Mouse (Mus musculus) heart, postnatal 0 days (tissue): ENCODE data around the gene Zfp28. TPM values are rescaled to one million over a fixed set of nuclear protein-coding genes. Genes with fewer than 3 reads are reported as not detected.
A peak's percentile ranks its signal among the peaks of the same experiment; 100 is the strongest.

Source experiments
- ATAC-seq: fragments of 200-750 bp; cut with Nextera tagmentation; 2 replicates; pipeline ENCODE4 v1.8.0; 2017; ENCODE audit warnings: low read depth, moderate number of reproducible peaks, moderate library complexity; ENCODE audit not compliant: insufficient read depth
- DNase-seq: peaks from one replicate; pipeline ENCODE4 v3.0.0-alpha.2; 2016; ENCODE audit warnings: low spot score
- H3K27ac ChIP-seq: fragments of 300-500 bp; sonication (generic); 2 replicates; pipeline ENCODE4 v1.5.1; 2014; ENCODE audit warnings: low read depth, mild to moderate bottlenecking
- H3K27me3 ChIP-seq: fragments of 300-500 bp; sonication (generic); 2 replicates; pipeline ENCODE4 v1.6.1; 2014; ENCODE audit warnings: low read length, mixed read lengths; ENCODE audit not compliant: control insufficient read depth, insufficient read depth
- H3K36me3 ChIP-seq: fragments of 300-500 bp; sonication (generic); replicated peaks from 2 replicates; pipeline ENCODE4 v1.6.1; 2014; ENCODE audit warnings: low read length, mixed read lengths; ENCODE audit not compliant: control insufficient read depth, insufficient read depth
- H3K4me1 ChIP-seq: fragments of 300-500 bp; sonication (generic); 2 replicates; pipeline ENCODE4 v1.6.1; 2014; ENCODE audit warnings: antibody characterized with exemption; ENCODE audit not compliant: control insufficient read depth, insufficient read depth
- H3K4me2 ChIP-seq: fragments of 300-500 bp; sonication (generic); 2 replicates; pipeline ENCODE4 v1.6.1; 2014; ENCODE audit warnings: low read depth, mild to moderate bottlenecking, low read length, moderate library complexity
- H3K4me3 ChIP-seq: fragments of 300-500 bp; sonication (generic); 2 replicates; pipeline ENCODE4 v1.5.1; 2014; ENCODE audit warnings: low read depth, low read length
- H3K9ac ChIP-seq: fragments of 300-500 bp; sonication (generic); replicated peaks from 2 replicates; pipeline ENCODE4 v1.6.1; 2014; ENCODE audit warnings: low read depth, low read length, mixed read lengths
- H3K9me3 ChIP-seq: fragments of 300-500 bp; sonication (generic); replicated peaks from 2 replicates; pipeline ENCODE4 v1.6.1; 2016; ENCODE audit warnings: low read length; ENCODE audit not compliant: control insufficient read depth
- CTCF ChIP-seq: IDR thresholded peaks from 2 replicates; pipeline ENCODE4 v1.5.1; 2016; ENCODE audit warnings: antibody characterized with exemption, control low read depth, low read depth
- EP300 ChIP-seq: IDR thresholded peaks from 2 replicates; pipeline ENCODE4 v1.6.1; 2016; ENCODE audit warnings: antibody characterized with exemption, low read depth
- WGBS: fragments of 180-500 bp; shearing (Covaris S2); extraction: QIAGEN DNeasy Blood & Tissue Kit; methylation state at CpG from one replicate; pipeline ENCODE4 v1.1.7; 2014; 5-methylcytosine and 5-hydroxymethylcytosine counted together
- polyA plus RNA-seq: library from polyadenylated mRNA; unstranded; fragments of >200 nt; fragmentation: Nextera tagmentation; extraction: Ambion mirVana; gene quantifications from 2 replicates; pipeline ENCODE4 v1.2.1, GENCODE M21; 2015
- total RNA-seq: library from RNA; depleted of rRNA; stranded (reverse); fragments of >200 nt; gene quantifications from 2 replicates; pipeline ENCODE4 v1.2.3, GENCODE M21; 2014; ENCODE audit warnings: low replicate concordance

The Zfp28 gene
- total and polyA plus RNA-seq, 2 experiments from 2014 or later: 5.3 to 8.0 TPM

- H3K27me3 ChIP-seq: no peaks in the 10 kb centered on the region
- no peak within 1 kb of the TSS for H3K27ac ChIP-seq
- ATAC-seq (no peak), DNase-seq (peak; percentile 22)
- TF ChIP-seq EP300 (no peak), CTCF (no peak)
- no peaks in the 10 kb centered on the region for H3K9me3 ChIP-seq
- H3K9ac ChIP-seq: no peak within 1 kb of the TSS
- H3K4me1 ChIP-seq: no peaks in the 10 kb centered on the region
- H3K4me3 ChIP-seq: peak within 1 kb of the TSS; percentile 35
- WGBS: 26% methylated on average over 25 of the region's 25 CpGs
- H3K36me3 ChIP-seq: peaks cover 28% of the 10 kb centered on the region
- peak within 1 kb of the TSS; percentile 59 for H3K4me2 ChIP-seq
These were observed 15.2 kb downstream of the Zfp28 start, which contains the start of gene Smim17 for GRCm38 (mm10) chr7:6397996-6398975. Gene Smim17 (plus strand): TSS chr7:6398715.

DNA sequence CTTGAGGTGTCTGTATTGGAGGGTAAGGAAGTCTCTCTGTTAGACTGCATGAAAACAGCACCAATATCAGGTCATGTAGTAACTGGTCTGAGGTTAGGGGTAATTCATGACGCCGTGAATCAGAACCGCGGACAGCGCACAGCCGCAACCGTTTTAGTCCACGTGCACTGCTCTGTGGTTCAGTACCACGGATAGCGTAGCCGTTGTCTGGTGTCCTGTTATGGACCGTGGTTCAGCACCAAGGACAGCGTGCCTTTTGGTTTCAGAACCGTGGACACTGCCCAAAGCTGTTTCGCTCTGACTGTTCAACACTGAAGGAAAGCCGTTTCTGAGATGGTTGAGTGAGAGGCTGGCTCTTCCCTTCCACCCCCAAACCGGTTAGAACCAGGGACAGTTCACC, 26.9 kb downstream of the Zfp28 start, which contains the start of gene Gm20715:
Gm20715 (plus strand) TSS at position 235 of the 400 bp plus-strand sequence.
- no peak within 1 kb of the TSS for H3K27ac ChIP-seq
- H3K4me2 ChIP-seq: no peak within 1 kb of the TSS
- no peaks in the 10 kb centered on the region for H3K4me1 ChIP-seq
- H3K27me3 ChIP-seq: no peaks in the 10 kb centered on the region
- TF ChIP-seq EP300 (no peak), CTCF (no peak)
- no peaks in the 10 kb centered on the region for H3K36me3 ChIP-seq
- no peaks in the 10 kb centered on the region for H3K9me3 ChIP-seq
- DNase-seq (peak; percentile 90), ATAC-seq (peak; percentile 97)
- no peak within 1 kb of the TSS for H3K4me3 ChIP-seq
- no peak within 1 kb of the TSS for H3K9ac ChIP-seq
- under 1% methylated on average over 17 of the region's 17 CpGs for WGBS

DNA sequence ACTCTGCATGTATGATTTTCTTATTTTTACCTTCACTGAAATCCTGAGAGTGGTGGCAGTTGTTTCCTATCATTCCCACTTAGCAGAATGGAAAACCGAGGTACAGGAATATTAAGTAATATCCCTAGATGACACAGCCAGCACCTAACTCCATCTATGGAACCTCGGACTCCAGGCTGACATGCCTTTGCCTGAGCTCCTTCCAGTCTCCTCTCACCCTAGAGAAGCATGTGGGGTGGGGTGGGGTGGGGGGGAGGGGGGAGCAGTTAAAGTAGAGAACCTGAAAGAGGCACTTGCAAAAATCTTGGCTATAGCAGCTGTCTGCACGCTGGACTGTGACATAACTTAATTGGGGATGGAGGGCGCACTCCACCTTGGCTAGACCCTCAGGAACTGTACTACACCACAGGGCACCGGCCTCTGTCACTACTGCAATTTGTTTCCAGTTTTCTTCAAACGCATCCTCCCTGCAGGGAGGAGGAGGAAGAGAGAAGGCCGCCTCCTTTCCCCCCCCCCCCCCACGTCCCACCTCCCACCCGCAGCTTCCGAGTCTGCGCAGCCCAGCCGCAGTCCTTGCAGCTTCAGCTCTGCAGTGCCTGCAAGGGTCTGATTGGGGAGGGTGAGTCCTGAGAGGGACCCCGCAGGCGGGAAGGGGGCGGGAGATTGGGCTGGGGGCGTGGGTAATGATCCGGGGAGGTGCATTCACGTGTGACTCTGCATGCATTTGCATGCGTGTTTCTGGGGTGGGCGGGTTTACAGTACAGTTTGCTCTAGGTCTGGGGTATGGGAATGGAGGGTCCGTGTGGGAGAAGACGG, 31.7 kb downstream of the Zfp28 start:
- Histone ChIP-seq H3K27ac (no peak overlapping the region), H3K4me3 (no peak overlapping the region), H3K9ac (no peak overlapping the region), H3K9me3 (no peaks in the 10 kb centered on the region), H3K27me3 (no peaks in the 10 kb centered on the region), H3K4me2 (no peak overlapping the region), H3K36me3 (no peaks in the 10 kb centered on the region), H3K4me1 (no peaks in the 10 kb centered on the region)
- no peak for ATAC-seq
- 8% methylated on average over 21 of the region's 22 CpGs for WGBS
- DNase-seq: no peak
- TF ChIP-seq EP300: no peak
- no peak for TF ChIP-seq CTCF

DNA sequence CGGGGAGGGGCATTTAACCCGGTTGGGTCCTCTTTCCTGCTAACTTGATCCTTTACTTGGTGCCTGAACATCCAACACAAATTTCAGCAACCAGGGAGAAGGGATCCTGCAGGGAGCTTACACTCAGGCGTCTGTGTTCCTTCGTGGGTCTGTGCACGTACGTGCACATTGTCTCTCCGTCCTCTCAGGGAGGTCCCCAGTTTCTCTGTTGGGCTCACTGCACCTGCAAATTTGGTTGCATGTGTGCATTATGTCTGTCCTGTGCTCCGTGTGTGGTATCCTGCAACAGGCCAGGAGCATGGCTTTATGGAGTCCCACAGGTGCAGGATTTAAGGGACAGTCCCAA, 32.3 kb downstream of the Zfp28 start:
- Histone ChIP-seq H3K9me3 (no peaks in the 10 kb centered on the region), H3K36me3 (no peaks in the 10 kb centered on the region), H3K27ac (no peak overlapping the region), H3K27me3 (no peaks in the 10 kb centered on the region), H3K4me2 (no peak overlapping the region), H3K4me1 (no peaks in the 10 kb centered on the region), H3K9ac (no peak overlapping the region), H3K4me3 (no peak overlapping the region)
- DNase-seq (no peak), ATAC-seq (no peak)
- 11% methylated on average over 8 of the region's 8 CpGs for WGBS
- TF ChIP-seq CTCF (no peak), EP300 (no peak)

DNA sequence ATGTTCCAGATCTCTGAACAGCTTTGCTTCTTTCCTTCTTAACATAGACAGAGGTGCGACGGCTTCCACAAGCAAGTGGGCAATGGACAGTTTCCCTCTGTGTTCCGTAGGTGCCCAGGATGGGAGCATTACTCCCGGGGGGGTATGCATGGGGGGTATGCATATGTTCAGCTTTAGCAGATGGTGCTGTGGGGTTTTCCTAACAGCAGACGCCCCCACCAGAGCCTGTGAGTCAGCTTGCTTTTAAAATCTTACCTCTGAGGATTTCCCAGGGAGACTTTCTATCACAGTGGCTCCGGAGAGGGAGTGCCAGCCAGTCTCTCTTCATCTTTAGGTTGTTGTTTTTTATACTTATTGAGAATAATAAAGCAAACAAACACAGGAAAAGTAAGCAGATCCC, 36.8 kb downstream of the Zfp28 start:
- Histone ChIP-seq H3K9ac (no peak overlapping the region), H3K4me2 (no peak overlapping the region), H3K4me1 (no peaks in the 10 kb centered on the region), H3K9me3 (no peaks in the 10 kb centered on the region), H3K36me3 (no peaks in the 10 kb centered on the region), H3K4me3 (no peak overlapping the region), H3K27me3 (no peaks in the 10 kb centered on the region), H3K27ac (no peak overlapping the region)
- TF ChIP-seq CTCF: no peak
- no peak for TF ChIP-seq EP300
- ATAC-seq: no peak
- WGBS: 73% methylated on average over 6 of the region's 6 CpGs
- DNase-seq: no peak
